Mouse (Mus musculus): ENCODE results near the gene Hsf4. TPM values are rescaled to one million over a fixed set of nuclear protein-coding genes. Genes with fewer than 3 reads are reported as not detected.

Gene Hsf4
- total RNA-seq, 1 experiment from 2014 or later, result not detected

DNA sequence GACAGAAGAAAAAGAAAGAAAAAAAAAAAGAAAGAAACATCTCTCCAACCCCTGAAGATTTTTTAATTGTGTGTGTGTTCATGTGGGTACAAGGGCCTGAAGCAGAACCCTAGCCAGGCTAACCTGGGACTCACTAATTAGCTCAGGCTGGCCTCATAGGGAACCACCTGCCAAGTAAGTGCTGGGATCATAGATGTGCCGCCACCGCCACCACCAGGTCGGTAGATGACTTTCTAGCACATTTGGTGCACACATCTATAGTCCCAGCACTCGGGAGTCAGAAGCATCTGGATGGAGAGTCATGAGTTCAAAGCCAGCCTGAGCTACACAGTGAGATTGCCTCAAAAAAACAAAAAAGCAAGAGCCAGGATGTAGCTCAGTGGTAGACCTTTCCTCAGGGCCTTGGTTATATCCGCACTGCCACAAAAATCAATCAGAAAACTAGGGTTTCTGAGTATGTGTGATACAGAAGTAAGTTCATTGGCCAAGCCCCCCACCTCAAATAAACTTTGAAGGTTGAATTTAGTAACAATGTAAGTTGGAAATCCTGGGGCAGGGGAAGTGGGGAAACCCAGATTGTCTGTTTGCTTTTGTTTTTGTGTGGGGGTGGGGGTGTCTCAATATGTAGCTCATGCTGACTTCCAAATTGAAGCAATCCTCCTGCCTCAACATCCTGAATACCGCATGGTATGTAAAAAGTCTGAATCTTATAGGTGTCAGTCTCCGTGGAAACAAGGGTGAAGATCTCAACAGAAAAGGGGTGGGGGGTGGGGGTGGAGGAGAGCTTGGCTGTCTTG lies 12.1 kb upstream of the Hsf4 start:
- no peak for ATAC-seq (replicated peaks; ENCODE audit: insufficient number of reproducible peaks, low FRiP score, low TSS enrichment, poor library complexity, severe bottlenecking)

DNA sequence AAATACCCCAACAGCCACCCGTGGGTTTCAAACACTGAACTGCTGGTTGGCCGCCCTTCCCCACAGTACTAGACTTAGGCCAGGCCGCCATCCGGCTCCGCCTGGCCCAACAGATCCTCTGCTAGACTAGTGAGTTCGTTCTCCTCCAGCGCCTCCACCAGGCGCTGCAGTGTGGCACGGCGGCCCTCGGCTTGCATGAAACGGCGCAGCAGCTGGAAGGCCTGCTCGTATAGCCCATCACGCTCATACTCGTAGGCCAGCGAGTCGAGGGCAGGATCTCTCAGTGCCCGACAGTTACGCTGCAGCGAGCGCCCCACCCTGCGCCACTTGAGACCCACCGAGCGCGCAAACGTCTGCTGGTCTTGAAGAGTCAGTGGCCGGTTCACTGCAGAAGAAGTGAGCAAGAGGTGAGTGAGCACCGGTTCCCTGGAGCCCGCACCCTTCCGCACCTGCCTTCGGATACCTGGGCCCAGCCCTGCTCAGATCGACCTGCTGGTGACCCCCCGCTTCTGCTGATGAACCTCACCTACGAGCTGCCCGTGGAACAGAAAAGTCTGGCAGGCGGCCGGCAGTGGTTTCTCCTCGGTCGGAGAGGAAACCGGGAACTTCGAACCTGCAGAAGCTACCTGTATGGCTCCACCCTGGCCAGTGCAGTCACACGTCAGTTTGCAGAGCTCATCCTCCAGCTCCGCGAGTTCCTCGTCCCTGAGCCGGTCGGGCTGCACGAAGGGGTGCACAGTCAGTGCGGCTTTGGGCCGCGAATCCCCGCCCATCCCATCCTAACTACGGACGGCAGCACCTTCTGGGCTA lies 10.5 kb upstream of the Hsf4 start:
- 0 out of 2 replicates have a peak, but pooled peaks have one; percentile 7 for ATAC-seq (replicated peaks; ENCODE audit: insufficient number of reproducible peaks, low FRiP score, low TSS enrichment, poor library complexity, severe bottlenecking)

DNA sequence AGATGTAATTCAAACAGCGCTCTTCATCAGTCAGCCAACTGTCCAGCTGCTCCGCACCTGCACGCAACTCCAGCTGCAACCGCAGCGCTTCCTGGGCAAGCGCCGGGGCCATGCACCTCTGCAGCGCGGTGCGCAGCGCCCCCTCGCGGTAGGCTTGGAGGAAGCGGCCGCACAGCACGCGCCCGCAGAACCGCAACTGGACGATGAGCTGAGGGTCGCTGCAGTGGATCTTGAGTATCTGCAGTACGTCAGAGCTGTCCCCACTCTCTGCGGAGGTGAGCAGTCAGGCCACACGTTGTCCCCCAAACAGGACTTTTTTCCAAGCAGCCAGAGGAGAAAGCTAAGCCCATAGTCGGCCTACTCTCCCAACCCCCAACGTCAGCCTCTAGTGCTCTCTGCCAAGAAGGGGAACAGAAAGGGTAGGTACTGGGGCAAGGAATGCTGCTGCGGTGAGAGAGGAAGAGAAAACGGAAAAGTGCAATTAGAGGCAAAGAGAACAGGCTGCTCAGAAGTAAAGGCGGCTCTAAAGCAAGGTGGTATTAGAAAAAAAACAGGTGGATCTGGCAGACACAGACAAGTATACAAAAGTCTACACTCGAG lies 9.8 kb upstream of the Hsf4 start:
- ATAC-seq (replicated peaks; ENCODE audit: insufficient number of reproducible peaks, low FRiP score, low TSS enrichment, poor library complexity, severe bottlenecking), result peak; percentile 48

DNA sequence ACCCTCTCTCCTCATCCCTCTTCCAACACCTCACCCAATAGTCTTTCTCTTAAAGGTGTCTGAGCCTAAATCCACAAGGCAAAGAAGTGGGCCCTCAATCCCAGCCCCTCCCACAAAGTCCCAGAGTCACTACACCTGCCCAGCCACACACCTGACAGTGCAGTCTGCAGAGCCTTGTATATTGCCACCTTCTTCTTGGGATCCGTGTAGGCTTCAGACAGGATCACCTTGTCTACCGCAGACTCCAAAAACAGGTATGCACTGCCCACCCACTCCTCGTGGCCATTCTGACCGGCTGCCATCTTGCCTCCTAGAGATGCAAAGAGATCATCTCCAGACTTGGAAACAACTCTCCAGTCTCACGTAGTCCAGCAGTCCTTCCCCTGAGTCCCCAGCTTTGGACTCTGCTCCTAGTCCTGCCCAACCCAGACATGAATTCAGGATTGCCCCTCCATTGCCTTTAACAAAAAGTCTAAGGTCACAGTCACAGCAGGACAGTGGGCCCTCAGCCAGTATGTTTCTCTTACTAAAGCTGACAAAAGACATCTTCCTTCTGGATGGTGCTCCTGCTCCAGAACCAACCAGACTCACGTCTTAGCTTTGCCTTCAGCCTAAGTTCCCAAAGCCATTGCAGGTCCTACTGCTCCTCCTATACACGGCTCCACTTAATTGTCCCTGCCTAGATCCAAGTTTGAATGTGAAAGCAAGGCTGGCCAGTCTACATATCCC lies 9.1 kb upstream of the Hsf4 start:
- ATAC-seq (replicated peaks; ENCODE audit: insufficient number of reproducible peaks, low FRiP score, low TSS enrichment, poor library complexity, severe bottlenecking), result no peak

DNA sequence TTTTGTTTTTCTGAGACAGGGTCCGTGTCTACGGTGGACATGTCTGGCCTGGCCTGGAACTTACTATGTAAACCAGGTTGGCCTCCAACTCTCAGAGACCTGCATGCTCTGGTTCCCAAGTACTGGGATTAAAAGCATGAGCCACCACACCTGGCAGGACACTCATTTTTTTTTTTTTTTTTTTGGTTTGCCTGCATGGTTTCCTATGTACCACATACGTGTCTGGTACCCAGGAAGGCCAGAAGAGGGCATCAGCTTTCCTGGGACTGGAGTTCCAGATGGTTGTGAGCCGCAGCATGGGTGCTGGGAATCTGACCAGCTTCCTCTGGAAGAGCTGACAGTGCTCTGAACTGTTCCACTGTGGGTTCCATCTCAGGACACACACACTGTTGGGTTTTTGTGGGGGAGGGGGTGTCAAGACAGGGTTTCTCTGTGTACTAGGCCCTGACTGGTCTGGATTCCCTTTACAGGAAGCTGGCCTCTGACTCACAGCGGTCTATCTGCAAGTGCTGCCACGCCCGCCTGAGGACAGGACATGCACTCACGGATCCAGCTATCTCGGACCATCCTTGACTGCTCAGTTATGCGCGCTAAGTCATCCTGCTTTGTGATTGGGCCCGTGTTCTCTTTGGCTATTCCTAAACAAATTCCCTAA lies 8.1 kb upstream of the Hsf4 start:
- no peak; the same call in 1 of the 2 replicates for ATAC-seq (replicated peaks; ENCODE audit: insufficient number of reproducible peaks, low FRiP score, low TSS enrichment, poor library complexity, severe bottlenecking)

DNA sequence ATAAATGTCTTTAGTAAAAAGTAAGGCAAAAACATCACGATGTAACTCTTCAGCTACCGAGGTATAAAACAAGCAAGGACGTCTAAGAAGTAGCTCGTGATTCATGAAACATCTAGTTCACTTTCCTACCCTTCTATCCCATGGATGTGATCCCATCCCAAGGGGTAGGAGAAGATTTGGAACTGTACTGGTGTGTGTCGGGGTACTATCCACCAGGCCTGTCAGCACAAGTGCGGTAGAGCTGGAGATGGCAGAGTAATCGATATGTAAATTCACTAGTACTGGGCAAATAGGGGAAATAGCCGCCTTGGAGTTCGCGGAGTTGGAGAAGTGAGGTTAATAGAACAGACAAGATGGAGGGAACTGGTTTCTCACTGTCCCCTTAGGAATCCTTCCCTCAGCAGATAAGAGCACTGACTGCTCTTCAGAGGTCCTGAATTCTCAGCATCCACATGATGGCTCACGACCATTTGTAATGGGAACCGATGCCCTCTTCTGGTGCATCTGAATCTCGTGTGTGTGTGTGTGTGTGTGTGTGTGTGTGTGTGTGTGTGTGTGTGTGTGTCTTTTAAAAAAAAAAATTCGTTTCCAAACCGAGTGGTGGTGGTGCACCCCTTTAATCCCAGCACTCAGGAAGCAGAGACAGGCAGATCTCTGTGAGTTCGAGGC lies 6.2 kb upstream of the Hsf4 start:
- ATAC-seq (replicated peaks; ENCODE audit: insufficient number of reproducible peaks, low FRiP score, low TSS enrichment, poor library complexity, severe bottlenecking), result no peak

DNA sequence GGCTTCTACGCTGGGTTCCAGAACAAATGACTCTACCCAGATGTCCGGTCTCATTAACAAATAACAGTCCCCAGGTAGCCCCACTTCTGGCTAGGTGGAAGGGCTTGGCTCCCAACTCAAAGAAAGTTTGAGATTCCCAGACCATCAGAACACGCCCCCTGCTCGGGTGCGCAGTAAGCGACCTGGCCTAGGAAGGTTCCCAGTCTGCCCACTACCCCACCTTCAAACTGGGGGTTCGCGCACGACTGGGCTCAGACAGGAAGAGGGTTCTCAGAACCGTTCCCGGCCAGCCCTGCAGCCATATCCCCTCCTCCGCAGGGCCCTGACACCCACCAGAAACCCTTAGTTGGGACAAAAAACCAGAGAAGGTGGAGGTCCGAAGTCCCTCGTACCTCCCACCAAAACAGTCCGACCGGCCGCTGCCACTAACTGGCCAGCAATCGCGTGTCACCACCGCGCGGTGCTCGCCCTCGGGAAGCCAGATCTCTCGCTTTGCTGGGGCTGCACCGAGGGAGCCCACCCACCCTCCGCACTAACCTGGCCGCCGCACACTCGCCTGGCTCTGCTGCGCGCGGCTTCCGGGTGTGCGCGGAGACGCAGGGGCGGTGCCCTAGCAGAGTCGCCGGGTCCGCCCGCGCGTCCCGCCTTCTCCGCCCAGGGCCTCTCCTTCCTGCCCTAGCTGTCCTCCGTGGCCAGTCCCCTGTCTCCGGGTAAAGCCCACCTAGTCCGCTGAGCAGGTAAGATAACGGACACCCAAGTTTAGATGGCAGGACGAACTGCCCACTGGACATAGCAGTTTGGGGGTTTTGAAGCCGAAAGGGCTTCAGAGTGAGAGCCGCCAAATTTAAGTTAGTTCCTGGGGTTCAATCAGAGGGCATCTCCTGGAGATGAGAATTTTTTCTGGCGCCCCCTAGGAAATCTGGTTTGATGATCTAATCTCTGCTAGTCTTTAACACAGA lies 5.3 kb upstream of the Hsf4 start, which contains the start of the genes Tradd and Fbxl8:
Tradd (minus strand) TSS at position 586 of the 959 bp plus-strand sequence.
Fbxl8 (plus strand) TSS at position 625 of the 959 bp plus-strand sequence.
- ATAC-seq (replicated peaks; ENCODE audit: insufficient number of reproducible peaks, low FRiP score, low TSS enrichment, poor library complexity, severe bottlenecking), result peak; percentile 32; the same call in 1 of the 2 replicates

DNA sequence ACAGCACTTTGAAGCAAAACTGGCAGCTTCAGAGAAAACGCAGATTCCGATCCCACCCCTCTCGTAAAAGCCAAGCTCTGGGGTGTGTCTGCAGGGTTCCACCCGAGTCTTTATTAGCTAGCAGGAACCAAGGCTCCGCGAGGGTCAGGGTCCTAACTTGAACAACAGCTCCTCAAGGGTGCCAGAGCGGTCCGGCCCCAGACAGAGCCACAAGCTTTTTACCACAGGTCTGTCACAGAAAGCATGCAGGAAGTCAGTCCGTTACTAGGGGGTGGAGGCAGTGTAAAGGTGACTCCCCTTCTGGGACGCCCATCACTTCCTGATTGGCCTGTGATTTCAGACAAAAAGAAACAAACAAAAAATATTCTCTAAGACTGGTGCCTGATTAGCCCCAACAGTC lies 4.5 kb upstream of the Hsf4 start:
- peak; percentile 63 for ATAC-seq (replicated peaks; ENCODE audit: insufficient number of reproducible peaks, low FRiP score, low TSS enrichment, poor library complexity, severe bottlenecking)

DNA sequence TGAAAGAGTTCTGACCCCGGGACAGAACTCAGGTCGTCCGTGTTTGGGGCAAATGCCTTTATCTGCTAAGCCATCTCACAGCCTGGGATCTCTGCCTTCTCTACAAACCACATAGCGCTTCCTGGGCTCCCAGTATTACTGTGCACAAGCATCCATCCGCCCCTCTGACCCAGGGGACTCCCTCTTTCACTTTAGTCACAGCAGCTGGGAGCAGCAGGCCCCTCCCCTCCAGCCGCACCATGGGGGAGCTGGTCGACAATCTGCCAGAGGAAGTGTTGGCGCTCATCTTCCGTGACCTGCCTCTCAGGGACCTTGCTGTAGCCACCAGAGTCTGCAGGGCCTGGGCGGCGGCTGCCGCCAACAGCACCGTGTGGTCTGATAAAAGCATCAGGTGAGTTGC lies 2.8 kb upstream of the Hsf4 start:
- ATAC-seq (replicated peaks; ENCODE audit: insufficient number of reproducible peaks, low FRiP score, low TSS enrichment, poor library complexity, severe bottlenecking), result no peak

DNA sequence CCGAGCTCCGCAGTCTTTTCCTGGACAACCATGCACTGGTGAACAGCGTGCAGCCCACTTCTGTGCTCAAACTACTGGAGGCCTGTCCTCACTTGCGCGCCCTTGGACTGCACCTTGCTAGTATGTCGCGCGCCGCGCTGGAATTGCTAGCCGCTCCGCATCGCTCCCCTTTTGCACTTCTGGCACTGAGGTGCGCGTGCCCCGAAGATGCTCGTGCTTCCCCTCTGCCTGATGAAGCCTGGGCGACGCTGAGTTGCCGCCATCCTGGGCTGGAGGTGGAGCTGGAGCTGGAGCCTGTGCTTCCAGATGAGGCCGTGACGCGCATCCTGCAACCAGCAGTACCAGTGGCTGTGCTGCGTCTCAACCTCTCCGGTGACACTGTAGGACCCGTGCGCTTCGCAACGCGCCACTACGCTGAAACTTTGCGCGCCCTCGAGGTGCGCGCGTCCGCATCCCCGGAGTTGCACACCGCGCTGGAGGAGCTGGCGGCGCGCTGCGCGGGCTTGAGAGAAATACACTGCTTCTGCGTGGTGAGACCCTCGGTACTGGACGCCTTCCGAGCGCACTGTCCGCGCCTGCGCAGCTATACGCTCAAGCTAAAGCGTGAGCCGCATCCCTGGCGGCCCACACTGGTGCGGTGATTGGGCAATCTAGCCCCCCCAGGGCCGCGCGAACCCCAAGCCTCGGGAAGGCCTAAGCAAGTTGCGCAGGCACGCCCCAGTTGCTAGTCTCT lies 1.1 kb upstream of the Hsf4 start:
- no peak for ATAC-seq (replicated peaks; ENCODE audit: insufficient number of reproducible peaks, low FRiP score, low TSS enrichment, poor library complexity, severe bottlenecking)

DNA sequence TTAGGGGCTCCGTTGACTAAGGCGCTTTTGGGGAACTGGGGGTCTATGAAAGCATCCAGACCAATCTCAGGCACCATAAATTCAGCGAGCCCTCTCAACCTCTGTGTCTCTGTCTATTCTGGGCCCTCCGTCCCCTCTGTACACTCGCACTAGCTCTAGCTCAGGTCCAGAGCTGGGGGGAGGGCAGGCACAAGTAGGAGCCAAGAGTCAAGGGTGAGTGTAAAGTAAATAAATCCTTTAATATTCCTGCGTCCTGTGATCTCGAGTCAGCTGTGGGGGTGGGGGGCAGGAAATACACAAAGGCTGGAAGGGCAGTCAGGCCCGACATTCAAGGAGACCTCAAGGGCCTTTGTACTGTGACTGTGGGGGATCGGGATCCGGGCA lies 534 bp upstream of the Hsf4 start:
- ATAC-seq (replicated peaks; ENCODE audit: insufficient number of reproducible peaks, low FRiP score, low TSS enrichment, poor library complexity, severe bottlenecking), result no peak

DNA sequence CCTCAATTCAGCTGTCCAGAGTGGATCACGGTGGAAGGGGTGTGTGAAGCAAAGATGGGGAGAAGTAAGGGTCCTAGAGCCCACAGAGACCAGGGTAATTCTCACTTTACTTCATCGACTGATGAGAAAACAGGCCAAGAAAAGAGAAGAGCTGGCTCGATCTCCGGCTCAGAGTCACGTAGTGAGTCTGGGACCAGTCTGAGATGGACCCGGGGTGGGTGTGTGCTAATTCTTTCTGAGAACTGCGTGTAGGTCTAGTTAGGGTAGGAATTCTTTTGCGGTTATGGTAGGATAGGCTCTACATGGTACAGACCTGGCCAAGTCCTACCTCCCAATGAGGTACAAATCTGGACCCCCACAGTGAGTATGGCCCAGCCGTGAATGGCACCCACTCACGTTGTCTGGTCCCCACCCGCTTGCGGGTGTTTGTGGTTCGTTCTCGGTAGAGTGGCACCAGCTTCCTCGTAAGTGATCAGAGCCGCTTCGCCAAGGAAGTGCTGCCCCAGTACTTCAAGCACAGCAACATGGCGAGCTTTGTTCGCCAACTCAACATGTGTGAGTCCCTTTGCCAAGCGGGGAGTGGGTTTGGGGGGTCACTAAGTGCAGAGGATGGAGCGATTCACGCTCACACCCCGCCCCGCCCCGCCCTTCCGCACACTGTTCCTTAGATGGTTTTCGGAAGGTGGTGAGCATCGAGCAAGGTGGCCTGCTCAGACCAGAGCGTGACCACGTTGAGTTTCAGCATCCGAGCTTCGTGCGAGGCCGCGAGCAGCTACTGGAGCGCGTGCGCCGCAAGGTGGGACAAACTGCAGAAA lies 707 bp downstream of the Hsf4 start:
- peak; percentile 24; the same call in 1 of the 2 replicates for ATAC-seq (replicated peaks; ENCODE audit: insufficient number of reproducible peaks, low FRiP score, low TSS enrichment, poor library complexity, severe bottlenecking)

DNA sequence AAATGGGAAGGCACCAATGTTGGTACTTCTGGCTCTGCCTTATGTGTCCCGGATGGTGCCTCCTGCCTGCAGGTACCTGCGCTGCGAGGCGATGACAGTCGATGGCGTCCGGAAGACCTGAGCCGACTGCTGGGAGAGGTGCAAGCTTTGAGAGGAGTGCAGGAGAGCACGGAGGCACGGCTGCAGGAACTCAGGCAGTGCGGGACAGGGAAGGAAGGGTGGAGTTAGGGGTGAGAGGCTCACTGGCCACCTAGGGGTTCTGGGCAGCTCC lies 1.2 kb downstream of the Hsf4 start:
- no peak for ATAC-seq (replicated peaks; ENCODE audit: insufficient number of reproducible peaks, low FRiP score, low TSS enrichment, poor library complexity, severe bottlenecking)

DNA sequence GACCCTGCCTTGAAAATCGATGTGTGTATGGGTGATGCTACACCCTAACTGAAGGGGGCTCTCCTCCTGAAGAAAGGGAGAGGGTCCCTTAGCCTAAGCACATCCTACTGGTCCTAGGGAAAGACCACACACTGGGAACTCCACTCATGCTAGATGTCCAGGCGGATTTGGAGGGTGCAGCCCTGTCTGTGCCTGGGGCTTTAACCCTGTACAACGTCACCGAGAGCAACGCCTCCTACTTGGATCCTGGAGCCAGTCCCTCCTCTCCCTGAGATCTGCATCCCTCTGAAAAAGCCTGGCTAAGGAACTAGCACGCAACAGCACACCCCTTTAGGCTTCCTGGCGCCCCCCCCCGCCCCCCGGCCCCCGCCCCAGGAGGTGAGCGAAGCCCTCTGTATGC lies 5.8 kb downstream of the Hsf4 start:
- ATAC-seq (replicated peaks; ENCODE audit: insufficient number of reproducible peaks, low FRiP score, low TSS enrichment, poor library complexity, severe bottlenecking), result no peak

DNA sequence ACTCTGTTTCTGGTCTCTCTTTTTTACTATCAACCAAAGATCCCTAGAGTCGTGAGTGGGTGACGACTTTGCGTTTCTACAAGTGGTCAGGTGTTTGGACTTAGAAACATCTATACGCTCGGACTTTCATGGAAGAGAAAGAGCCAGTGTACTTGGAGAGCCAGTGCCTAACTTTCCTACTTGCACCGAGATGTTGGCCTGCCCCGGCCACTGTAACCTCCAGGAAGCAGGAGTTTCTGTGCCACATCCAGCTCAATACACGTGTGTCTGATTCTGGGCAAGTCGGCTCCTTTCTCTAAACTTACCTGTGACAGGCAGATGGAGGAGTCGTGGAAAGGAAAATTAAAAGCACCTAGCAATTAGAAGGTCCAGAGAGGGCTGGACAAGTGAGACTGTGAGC lies 6.2 kb downstream of the Hsf4 start, which contains the start of gene Nol3:
Nol3 (plus strand) TSS at position 301 of the 400 bp plus-strand sequence.
- no peak for ATAC-seq (replicated peaks; ENCODE audit: insufficient number of reproducible peaks, low FRiP score, low TSS enrichment, poor library complexity, severe bottlenecking)
